Mouse (Mus musculus) left cerebral cortex, postnatal 25 days (tissue): Measurements from ENCODE around the gene Hs6st1. TPM values are rescaled to one million over a fixed set of nuclear protein-coding genes. Genes with fewer than 3 reads are reported as not detected.

Experiments
- DNase-seq, 2 experiments: peaks; one replicate each; pipeline ENCODE4 v3.0.0; 2022; ENCODE audit warnings: low spot score in 2 of 2, mixed read lengths in 1 of 2
- intact Hi-C: fragments of 180-260 bp; cut with DNase I; formaldehyde crosslinking; loops from one replicate; pipeline ENCODE4 v1.15.1; 2025
- total RNA-seq, 2 experiments: library from RNA; stranded (reverse); gene quantifications; 2 replicates each; pipeline ENCODE4 v1.2.3; 2021

The Hs6st1 gene
- total RNA-seq, 2 experiments from 2014 or later: 57.7 to 57.9 TPM

GRCm38 (mm10) chr1:36078250-36078649, 10.1 kb downstream of the Hs6st1 start:
- intact Hi-C loops: no loop called here
- no peak for DNase-seq

- DNase-seq: no peak
- intact Hi-C loops: no loop called here
These were observed 11.5 kb downstream of the Hs6st1 start for GRCm38 (mm10) chr1:36079679-36080078.

DNA sequence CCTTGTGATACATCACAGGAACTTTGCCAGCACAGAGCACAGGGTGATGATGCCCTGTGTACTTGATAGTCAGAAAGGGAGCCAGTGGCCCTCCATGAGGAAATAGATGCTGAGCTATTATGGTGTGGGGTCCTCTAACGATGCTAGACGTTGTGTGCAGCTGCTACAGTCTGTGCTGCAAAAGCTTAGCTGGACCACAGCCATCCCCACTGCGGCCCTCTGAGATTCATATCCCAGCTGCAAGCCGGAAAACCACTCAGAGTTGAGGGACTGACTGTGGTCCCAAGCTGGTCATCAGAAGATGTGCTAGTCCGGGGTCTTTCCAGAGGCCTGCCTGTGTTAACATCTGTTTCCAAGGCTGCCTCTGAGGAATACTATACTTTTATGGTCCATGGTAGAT, 12.8 kb downstream of the Hs6st1 start:
- no peak for DNase-seq
- intact Hi-C loops: no loop called here

- no peak for DNase-seq
- intact Hi-C loops: no loop called here
These were observed 14.0 kb downstream of the Hs6st1 start for GRCm38 (mm10) chr1:36082184-36082583.

DNA sequence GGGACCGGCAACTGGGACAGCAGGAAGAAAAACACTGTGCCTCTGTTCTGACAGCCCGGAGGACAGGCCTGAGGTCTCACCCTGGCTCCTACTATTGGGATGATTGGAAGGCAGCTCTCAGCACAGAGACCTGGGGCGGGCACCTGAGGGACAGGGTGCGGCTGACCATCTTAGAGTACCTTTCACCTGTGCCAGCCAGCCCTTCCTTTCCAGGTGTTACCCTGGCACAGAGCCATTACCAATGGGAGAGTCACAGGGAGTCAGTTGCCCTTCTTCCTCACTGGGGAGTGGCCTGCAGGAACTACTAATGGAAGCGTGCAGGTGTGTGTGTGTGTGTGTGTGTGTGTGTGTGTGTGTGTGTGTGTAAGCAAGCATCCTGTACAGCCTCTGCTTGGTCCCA, 15.4 kb downstream of the Hs6st1 start:
- intact Hi-C loops: no loop called here
- DNase-seq: no peak

- intact Hi-C loops: no loop called here
- DNase-seq: no peak
These were observed 16.9 kb downstream of the Hs6st1 start for GRCm38 (mm10) chr1:36085069-36085468.

- intact Hi-C loops: no loop called here
- no peak for DNase-seq
These were observed 20.2 kb downstream of the Hs6st1 start for GRCm38 (mm10) chr1:36088367-36088766.

- no peak for DNase-seq
- intact Hi-C loops: no loop called here
These were observed 21.3 kb downstream of the Hs6st1 start for GRCm38 (mm10) chr1:36089481-36089880.

GRCm38 (mm10) chr1:36090011-36090721, 22.0 kb downstream of the Hs6st1 start:
- intact Hi-C loops: no loop called here
- DNase-seq: no peak

DNA sequence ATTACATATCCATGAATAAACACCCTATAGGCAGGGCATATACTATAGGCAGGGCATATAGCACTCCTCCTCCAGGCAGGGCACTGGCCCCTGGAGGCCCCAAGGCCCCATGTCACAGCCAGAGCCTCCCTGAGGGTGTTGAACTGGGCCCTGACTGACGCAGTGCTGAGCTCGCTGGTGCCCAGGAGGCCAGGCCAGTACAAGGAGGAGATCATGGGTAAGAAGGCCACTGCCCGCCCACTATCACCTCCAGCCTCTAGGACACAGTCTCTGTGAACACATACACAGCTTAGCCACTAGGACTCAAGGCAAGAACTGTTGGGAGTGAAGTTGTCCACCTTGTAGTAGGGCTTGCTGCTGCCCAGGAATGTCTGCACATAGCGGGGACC, 22.5 kb downstream of the Hs6st1 start:
- intact Hi-C loops: no loop called here
- DNase-seq: no peak

- intact Hi-C loops: no loop called here
- DNase-seq: no peak
These were observed 23.0 kb downstream of the Hs6st1 start for GRCm38 (mm10) chr1:36091246-36091645.

GRCm38 (mm10) chr1:36093741-36094140, 25.5 kb downstream of the Hs6st1 start:
- intact Hi-C loops: no loop called here

DNA sequence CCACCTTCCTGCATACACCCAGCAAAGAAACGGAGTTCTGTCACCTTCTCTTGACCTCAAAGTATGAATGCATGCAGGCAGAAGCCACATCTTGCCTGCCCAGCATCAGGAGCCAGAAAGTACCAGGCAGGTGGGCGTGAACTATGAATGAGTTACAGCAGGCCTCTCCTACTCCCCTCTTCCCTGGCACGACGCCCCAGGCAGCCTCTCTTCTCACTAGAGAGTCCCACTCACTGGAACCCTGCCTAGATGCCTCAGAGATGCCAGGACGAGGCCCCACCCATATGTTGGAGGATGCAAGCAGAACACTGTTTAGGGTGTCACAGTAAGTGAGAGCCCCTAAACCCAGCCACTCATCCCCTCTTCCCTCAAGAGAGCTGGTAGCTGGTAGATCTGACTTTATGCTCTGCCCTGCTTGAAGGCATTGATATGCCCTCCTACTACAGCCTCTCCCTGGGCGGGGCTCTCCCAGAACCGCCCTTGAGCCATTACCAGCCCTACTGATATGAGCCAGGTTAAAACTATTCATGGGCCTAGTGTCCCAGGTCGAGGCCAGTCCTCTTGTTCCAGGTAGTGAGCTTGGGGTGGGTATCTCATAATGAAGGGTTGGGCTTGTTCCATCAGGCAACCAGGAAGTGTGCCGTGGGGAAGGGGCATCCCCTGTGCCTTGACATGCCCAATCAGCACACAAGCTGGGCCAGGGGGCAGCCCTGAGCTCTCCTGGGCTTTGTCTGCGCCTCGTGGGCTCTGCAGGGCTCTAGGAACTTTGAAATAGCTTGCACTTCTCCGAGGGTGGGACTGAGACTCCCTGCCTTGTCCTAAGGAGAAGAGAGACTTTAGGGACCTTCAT, 27.4 kb downstream of the Hs6st1 start:
- intact Hi-C loops: no loop called here
- peak; percentile 84 to 99 for DNase-seq

More at GRCm38 (mm10) chr1:36093741-36094140, 25.5 kb downstream of the Hs6st1 start:
- DNase-seq: no peak

DNA sequence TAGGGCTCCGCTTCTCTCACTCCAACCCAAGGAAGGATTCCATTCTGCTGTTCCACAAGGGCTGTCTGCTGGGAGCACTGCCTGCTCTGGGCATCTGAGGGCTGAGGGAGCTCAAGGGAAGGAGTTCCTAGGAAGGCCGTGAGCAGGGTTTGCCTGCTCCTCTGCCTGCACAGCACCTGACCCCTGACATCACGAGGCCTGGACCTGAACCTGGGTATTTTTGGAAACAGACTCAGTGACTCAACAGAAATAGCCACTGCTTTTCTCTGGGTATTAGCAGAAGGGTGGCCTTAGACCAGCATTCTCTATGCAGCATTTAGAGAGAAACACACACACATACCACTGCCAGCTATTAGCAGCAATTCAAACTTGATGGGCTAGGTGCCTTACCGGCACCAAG, 30.2 kb downstream of the Hs6st1 start:
- intact Hi-C loops: no loop called here
- DNase-seq: no peak

- intact Hi-C loops: no loop called here
- no peak for DNase-seq
These were observed 32.2 kb downstream of the Hs6st1 start for GRCm38 (mm10) chr1:36100371-36100770.

DNA sequence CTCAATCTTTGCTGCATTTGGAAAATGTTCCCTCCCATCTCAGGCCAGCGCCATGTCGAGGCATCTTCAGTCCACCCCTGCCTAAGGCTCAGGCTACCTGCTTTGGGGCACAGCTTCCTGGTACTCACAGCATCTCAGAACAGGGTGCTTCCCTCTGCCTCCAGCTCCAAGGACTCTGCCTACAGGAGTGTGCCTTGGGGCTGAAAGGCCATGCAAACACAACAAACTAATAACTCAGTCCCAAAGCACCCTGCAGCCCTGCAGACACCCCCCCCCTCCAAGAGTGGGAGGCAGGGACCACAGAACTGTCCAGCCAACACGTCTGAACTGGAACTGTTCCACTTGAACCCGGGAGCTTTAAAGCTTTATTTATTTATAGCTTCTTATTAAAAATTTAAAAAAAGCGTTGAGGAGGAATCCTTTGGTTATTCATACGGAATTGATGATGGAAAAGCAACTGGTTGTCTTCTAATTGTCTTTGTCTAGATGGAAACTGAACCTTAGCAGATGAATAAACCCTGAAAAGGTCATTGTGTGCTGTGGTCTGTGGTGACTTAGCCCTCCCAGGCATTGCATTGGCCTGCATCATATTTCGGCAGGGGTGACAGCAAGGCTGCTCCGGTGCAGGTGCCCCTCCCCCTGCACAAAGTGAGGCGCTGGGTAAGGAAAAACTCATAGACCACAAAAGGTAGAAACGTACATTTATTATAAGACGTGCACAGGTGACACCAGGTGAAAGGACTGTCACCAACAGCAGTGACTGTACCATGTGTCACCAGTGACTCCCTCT, 37.9 kb downstream of the Hs6st1 start:
- intact Hi-C loops: no loop called here
- no peak for DNase-seq

- intact Hi-C loops: no loop called here
These were observed 41.8 kb downstream of the Hs6st1 start for GRCm38 (mm10) chr1:36109987-36110386.

DNA sequence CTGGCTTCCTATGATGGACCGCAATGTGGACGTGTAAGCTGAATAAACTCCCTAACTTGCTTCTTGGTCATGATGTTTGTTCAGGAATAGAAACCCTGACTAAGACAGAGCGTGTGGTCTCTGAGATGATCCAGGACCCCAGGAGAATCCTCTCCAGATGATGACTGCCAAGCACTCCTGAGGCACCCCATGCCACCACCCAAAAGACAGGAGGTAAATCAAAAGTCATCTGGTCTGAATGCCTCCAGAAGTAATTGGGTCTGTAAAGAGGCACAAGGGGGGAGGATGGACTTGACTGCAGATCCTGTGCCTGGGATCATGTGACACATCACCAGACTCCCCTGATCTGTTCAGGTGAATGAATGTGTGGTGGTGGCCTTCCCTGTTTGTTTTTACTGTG, 44.5 kb downstream of the Hs6st1 start:
- no peak for DNase-seq
- intact Hi-C loops: no loop called here

More at GRCm38 (mm10) chr1:36109987-36110386, 41.8 kb downstream of the Hs6st1 start:
- DNase-seq: no peak

DNA sequence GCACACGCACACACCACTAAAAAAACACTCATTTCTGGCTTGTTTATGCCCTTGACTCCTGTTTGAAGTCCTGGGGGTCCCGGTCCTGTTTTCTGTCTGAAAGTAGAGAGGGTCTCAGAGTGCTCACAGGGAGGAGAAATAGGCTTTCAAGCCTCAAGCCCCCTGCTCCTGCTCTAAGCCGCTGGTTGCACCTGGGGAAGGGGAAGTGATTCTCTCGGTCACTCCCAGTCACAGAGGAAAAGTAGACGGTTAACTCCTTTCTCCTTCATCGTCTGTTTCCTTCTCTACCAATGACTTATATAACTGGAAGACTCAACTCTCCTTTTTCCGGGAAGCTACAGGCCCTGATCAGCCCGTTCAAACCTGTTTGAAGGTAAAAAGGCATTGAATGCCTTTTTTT, 45.5 kb downstream of the Hs6st1 start:
- intact Hi-C loops: no loop called here
- no peak for DNase-seq

DNA sequence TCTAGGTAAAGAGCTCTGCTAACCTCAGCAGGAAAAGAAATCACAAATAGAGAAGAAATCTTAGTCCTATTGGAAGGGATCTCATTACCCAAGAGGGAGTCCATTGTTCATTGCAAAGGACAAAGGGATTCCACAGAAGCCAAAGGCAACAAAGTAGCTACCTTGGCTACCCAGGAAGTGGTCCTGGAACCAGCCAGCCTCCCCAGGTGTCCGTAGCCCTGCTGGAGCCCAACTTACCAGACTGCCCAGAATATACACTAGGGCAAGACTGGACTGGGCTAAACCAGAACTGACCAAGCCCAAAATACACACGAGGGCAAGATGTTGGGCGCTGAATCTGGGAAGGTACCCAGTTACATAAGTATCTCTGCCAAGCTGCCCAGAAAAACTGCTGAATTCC, 46.6 kb downstream of the Hs6st1 start:
- no peak for DNase-seq
- intact Hi-C loops: no loop called here
